Mouse (Mus musculus) MEL-GATA-1-ER (cell line): Measurements from ENCODE around the gene Gm9780.
"Not testable (repeated sequence)": the region's sequence is repeated elsewhere in the genome, so short reads cannot be mapped to it uniquely, and the experiment has no call there.

ENCODE experiments used
- DNase-seq: peaks from one replicate; pipeline ENCODE4 v3.0.0-alpha.2; 2012; ENCODE audit warnings: low read depth; ENCODE audit errors: extremely low read depth

Gene Gm9780

GRCm38 (mm10) chr14:25978371-25979241, 63.9 kb downstream of the Gm9780 start, which contains the start of gene Duxbl1:
Gene Duxbl1, plus strand, starts transcription at chr14:25978577.
- not testable (repeated sequence) for DNase-seq
